Mouse (Mus musculus) CH12.LX (cell line): ENCODE measurements around the gene Slc22a2. TPM values are rescaled to one million over a fixed set of nuclear protein-coding genes. Genes with fewer than 3 reads are reported as not detected.

Experiments
- DNase-seq: peaks from one replicate; pipeline ENCODE4 v3.0.0-alpha.2; 2013; ENCODE audit errors: extremely low read depth
- H3K27ac ChIP-seq: 2 replicates; pipeline ENCODE4 v1.5.1; 2012; ENCODE audit warnings: low read depth, mild to moderate bottlenecking, control low read depth, moderate library complexity; ENCODE audit not compliant: insufficient read depth
- H3K27me3 ChIP-seq: replicated peaks from 2 replicates; pipeline ENCODE3; 2012; ENCODE audit warnings: inconsistent platforms
- H3K36me3 ChIP-seq, 2 experiments: replicated peaks in 1 of 2; 2 replicates each; pipeline versions ENCODE3 to v1.6.1; 2012; ENCODE audit warnings: inconsistent platforms in 1 of 2, low read length in 1 of 2, mild to moderate bottlenecking in 1 of 2, mixed read lengths in 1 of 2, moderate library complexity in 1 of 2; ENCODE audit not compliant: control insufficient read depth in 1 of 2, insufficient read depth in 1 of 2
- H3K4me1 ChIP-seq, 2 experiments: 2 replicates each; pipeline ENCODE4 v1.6.1; 2012; ENCODE audit warnings: inconsistent platforms in 1 of 2, moderate library complexity in 1 of 2; ENCODE audit not compliant: insufficient read depth in 2 of 2, control insufficient read depth in 1 of 2
- H3K4me2 ChIP-seq: 2 replicates; pipeline ENCODE4 v1.6.1; 2012; ENCODE audit warnings: low read depth, mild to moderate bottlenecking, control low read depth; ENCODE audit not compliant: poor library complexity, insufficient read depth, severe bottlenecking
- H3K4me3 ChIP-seq, 3 experiments: fragments of 150-350 bp in 1 of 3; sonication (generic) in 1 of 3; replicated peaks in 1 of 3; 2 replicates each; pipeline versions ENCODE3 to v1.5.1; 2011 to 2012; ENCODE audit warnings: low read depth in 2 of 3, low read length in 2 of 3, mild to moderate bottlenecking in 2 of 3, moderate library complexity in 2 of 3, control low read depth in 1 of 3, improper control_type of control experiment in 1 of 3, inconsistent platforms in 1 of 3, mixed read lengths in 1 of 3; ENCODE audit not compliant: poor library complexity in 1 of 3
- H3K79me2 ChIP-seq: replicated peaks from 2 replicates; pipeline ENCODE4 v1.6.1; 2012; ENCODE audit warnings: mild to moderate bottlenecking, moderate library complexity; ENCODE audit not compliant: control insufficient read depth, poor library complexity, insufficient read depth, severe bottlenecking; ENCODE audit errors: extremely low read depth
- H3K9ac ChIP-seq: 2 replicates; pipeline ENCODE4 v1.6.1; 2012; ENCODE audit warnings: low read depth, mild to moderate bottlenecking, control low read depth, moderate library complexity; ENCODE audit not compliant: insufficient read depth
- H3K9me3 ChIP-seq: replicated peaks from 2 replicates; pipeline ENCODE3; 2012; ENCODE audit warnings: low read length, inconsistent platforms, mixed read lengths
- BHLHE40 ChIP-seq: IDR thresholded peaks from 2 replicates; pipeline ENCODE4 v1.6.1; 2011; ENCODE audit warnings: mild to moderate bottlenecking, low read depth, low read length, improper control_type of control experiment
- CTCF ChIP-seq, 2 experiments: IDR thresholded peaks in 1 of 2; conservative IDR thresholded peaks in 1 of 2; 2 replicates each; pipeline ENCODE4 v1.5.1; 2011 to 2012; ENCODE audit warnings: low read depth in 2 of 2, low read length in 2 of 2, improper control_type of control experiment in 1 of 2, inconsistent platforms in 1 of 2, mild to moderate bottlenecking in 1 of 2, moderate library complexity in 1 of 2
- ELF1 ChIP-seq: IDR thresholded peaks from 2 replicates; pipeline ENCODE4 v1.6.1; 2014; ENCODE audit warnings: low read depth, mild to moderate bottlenecking, inconsistent platforms, low read length, improper control_type of control experiment
- JUN ChIP-seq: IDR thresholded peaks from 2 replicates; pipeline ENCODE4 v1.6.1; 2011; ENCODE audit warnings: low read depth, mild to moderate bottlenecking, low read length, improper control_type of control experiment, moderate library complexity; ENCODE audit not compliant: insufficient read depth
- JUND ChIP-seq: conservative IDR thresholded peaks from 2 replicates; pipeline ENCODE4 v1.6.1; 2011; ENCODE audit warnings: low read depth, low read length, improper control_type of control experiment
- KAT2A ChIP-seq: IDR thresholded peaks from 2 replicates; pipeline ENCODE4 v1.6.1; 2012; ENCODE audit warnings: low read length, improper control_type of control experiment, inconsistent platforms; ENCODE audit not compliant: insufficient replicate concordance
- MAX ChIP-seq: IDR thresholded peaks from 2 replicates; pipeline ENCODE4 v1.6.1; 2011; ENCODE audit warnings: low read length, improper control_type of control experiment
- MEF2A ChIP-seq: IDR thresholded peaks from 2 replicates; pipeline ENCODE4 v1.6.1; 2014; ENCODE audit warnings: low read depth, mild to moderate bottlenecking, inconsistent platforms, low read length, improper control_type of control experiment, borderline replicate concordance
- MXI1 ChIP-seq: IDR thresholded peaks from 2 replicates; pipeline ENCODE4 v1.6.1; 2011; ENCODE audit warnings: mild to moderate bottlenecking, low read depth, low read length, improper control_type of control experiment
- MYC ChIP-seq: IDR thresholded peaks from 2 replicates; pipeline ENCODE4 v1.6.1; 2011; ENCODE audit warnings: low read depth, mild to moderate bottlenecking, improper control_type of control experiment, low read length
- NELFE ChIP-seq: IDR thresholded peaks from 2 replicates; pipeline ENCODE4 v1.6.1; 2011; ENCODE audit warnings: low read depth, low read length, improper control_type of control experiment
- POLR2A ChIP-seq: IDR thresholded peaks from 2 replicates; pipeline ENCODE4 v1.6.1; 2011; ENCODE audit warnings: low read depth, mild to moderate bottlenecking, improper control_type of control experiment, low read length
- RAD21 ChIP-seq: IDR thresholded peaks from 2 replicates; pipeline ENCODE4 v1.6.1; 2011; ENCODE audit warnings: low read depth, mild to moderate bottlenecking, low read length, improper control_type of control experiment, moderate library complexity
- RCOR1 ChIP-seq: conservative IDR thresholded peaks from 2 replicates; pipeline ENCODE4 v1.6.1; 2012; ENCODE audit warnings: low read depth, mild to moderate bottlenecking, inconsistent platforms, low read length, improper control_type of control experiment
- SMC3 ChIP-seq: IDR thresholded peaks from 2 replicates; pipeline ENCODE4 v1.6.1; 2011; ENCODE audit warnings: low read depth, low read length, improper control_type of control experiment
- TBP ChIP-seq: conservative IDR thresholded peaks from 2 replicates; pipeline ENCODE4 v1.6.1; 2011; ENCODE audit warnings: low read depth, low read length, improper control_type of control experiment
- UBTF ChIP-seq: IDR thresholded peaks from 2 replicates; pipeline ENCODE4 v1.6.1; 2012; ENCODE audit warnings: low read depth, mild to moderate bottlenecking, inconsistent platforms, low read length, improper control_type of control experiment, moderate library complexity
- USF1 ChIP-seq: IDR thresholded peaks from 2 replicates; pipeline ENCODE4 v1.6.1; 2014; ENCODE audit warnings: low read depth, mild to moderate bottlenecking, inconsistent platforms, low read length, improper control_type of control experiment
- ZC3H11A ChIP-seq: IDR thresholded peaks from 2 replicates; pipeline ENCODE4 v1.6.1; 2012; ENCODE audit warnings: low read depth, mild to moderate bottlenecking, inconsistent platforms, low read length, improper control_type of control experiment
- ZKSCAN1 ChIP-seq: IDR thresholded peaks from 2 replicates; pipeline ENCODE4 v1.6.1; 2012; ENCODE audit warnings: low read depth, inconsistent platforms, low read length, improper control_type of control experiment, borderline replicate concordance
- dilution Hi-C: fragments of 300-500 bp; cut with MboI; formaldehyde crosslinking; loops from 2 replicates; pipeline ENCODE4 v1.14.3; 2020; ENCODE audit warnings: low sequenced_read_pairs; ENCODE audit not compliant: extremely low pct_unique_long_range_greater_than_20kb, extremely low pct_ligation_motif_present
- in situ Hi-C: fragments of 300-500 bp; cut with MboI; formaldehyde crosslinking; loops from 3 replicates; pipeline ENCODE4 v1.14.3; 2019; ENCODE audit warnings: low sequenced_read_pairs, low pct_ligation_motif_present, low pct_unique_long_range_greater_than_20kb, mixed read lengths
- polyA plus RNA-seq: library from polyadenylated mRNA; unstranded; fragments of >175 nt; gene quantifications from 2 replicates; pipeline ENCODE4 v1.2.1, GENCODE M21; 2012; ENCODE audit warnings: low read depth; ENCODE audit not compliant: insufficient read length
- total RNA-seq, 2 experiments: library from RNA; depleted of rRNA; stranded (reverse); fragments of 300-350 nt in 1 of 2; fragments of >200 nt in 1 of 2; gene quantifications; 2 replicates each; pipeline ENCODE4 v1.2.3; 2012 to 2014

Slc22a2 gene
- total and polyA plus RNA-seq, 3 experiments = not detected

DNA sequence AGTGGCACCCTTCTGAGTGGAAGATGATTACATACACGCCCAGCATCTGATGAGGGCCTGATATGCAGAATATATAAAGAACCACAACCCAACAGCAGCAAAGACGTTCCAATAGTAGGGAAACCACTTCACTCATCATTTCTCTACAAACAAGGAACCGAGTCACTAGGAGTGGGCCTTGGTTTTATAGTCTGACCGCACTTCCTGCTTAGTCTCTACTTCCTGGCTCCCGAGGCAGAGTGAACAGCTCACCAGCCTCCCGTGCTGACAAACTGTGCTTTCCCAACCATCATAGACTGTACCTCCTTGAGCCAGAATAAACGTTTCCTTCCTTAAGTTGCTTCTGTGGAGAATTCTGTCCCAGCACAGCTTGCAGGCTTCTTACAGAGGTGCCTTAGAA is 71.9 kb downstream of the Slc22a2 start:
- H3K27ac ChIP-seq = no peak overlapping the region
- no peak for DNase-seq
- H3K4me1 ChIP-seq = peaks cover 0 to 8% of the 10 kb centered on the region in 2 experiments; a peak in 2 of 4 replicates
- H3K9ac ChIP-seq = no peak overlapping the region
- no peak overlapping the region for H3K4me2 ChIP-seq
- TF ChIP-seq CTCF (conservative IDR thresholded peaks at IDR 0.05 in 1 of 2, IDR thresholded peaks at IDR 0.05 in 1 of 2; ENCODE audit: low read depth in 2 of 2, low read length in 2 of 2) = no peak
- no peak overlapping the region for H3K4me3 ChIP-seq
- no peaks in the 10 kb centered on the region for H3K79me2 ChIP-seq
- dilution Hi-C loops (no loop called here), in situ Hi-C loops (loop anchor here (25.0 kb wide), 1 partner anchor 94 kb away; no protein-coding TSS in a partner anchor)
- no peaks in the 10 kb centered on the region for H3K27me3 ChIP-seq
- H3K9me3 ChIP-seq = no peaks in the 10 kb centered on the region
- H3K36me3 ChIP-seq = no peaks in the 10 kb centered on the region

- Histone ChIP-seq H3K4me1 (peaks cover 4 to 17% of the 10 kb centered on the region in 2 experiments; a peak in 3 of 4 replicates), H3K9ac (no peak overlapping the region), H3K27ac (no peak overlapping the region), H3K79me2 (no peaks in the 10 kb centered on the region), H3K4me3 (no peak overlapping the region), H3K27me3 (peaks cover 3% of the 10 kb centered on the region), H3K36me3 (no peaks in the 10 kb centered on the region), H3K4me2 (no peak overlapping the region), H3K9me3 (no peaks in the 10 kb centered on the region)
- in situ Hi-C loops (loop anchor here (25.0 kb wide), 1 partner anchor 96 kb away; no protein-coding TSS in a partner anchor), dilution Hi-C loops (no loop called here)
- TF ChIP-seq MAX (no peak), RCOR1 (no peak), MYC (no peak), ELF1 (no peak), POLR2A (no peak), JUN (no peak), SMC3 (no peak), USF1 (no peak), UBTF (no peak), MXI1 (no peak), KAT2A (no peak), RAD21 (no peak), CTCF (conservative IDR thresholded peaks at IDR 0.05 in 1 of 2, IDR thresholded peaks at IDR 0.05 in 1 of 2; ENCODE audit: low read depth in 2 of 2, low read length in 2 of 2) (no peak), MEF2A (no peak), JUND (no peak), BHLHE40 (no peak), ZKSCAN1 (no peak), NELFE (no peak), TBP (no peak), ZC3H11A (no peak)
- no peak for DNase-seq
Observed at GRCm38 (mm10) chr17:12658784-12659183, 74.9 kb downstream of the Slc22a2 start.
